Mouse (Mus musculus): ENCODE data around the gene Rasgef1b.
"Not testable (repeated sequence)": the region's sequence is repeated elsewhere in the genome, so short reads cannot be mapped to it uniquely, and the experiment has no call there.

Gene Rasgef1b

GRCm38 (mm10) chr5:99232410-99232809, 496.5 kb downstream of the Rasgef1b start:
- in situ Hi-C loops (cut with MboI, MseI), result no loop called here

- in situ Hi-C loops (cut with MboI, MseI), result no loop called here
Observed at GRCm38 (mm10) chr5:99230476-99230875, 498.4 kb downstream of the Rasgef1b start.

GRCm38 (mm10) chr5:99227361-99227760, 501.5 kb downstream of the Rasgef1b start:
- in situ Hi-C loops (cut with MboI, MseI), result no loop called here

- in situ Hi-C loops (cut with MboI, MseI), result no loop called here
Observed at GRCm38 (mm10) chr5:99224571-99225011, 504.3 kb downstream of the Rasgef1b start.

- in situ Hi-C loops (cut with MboI, MseI), result no loop called here
Observed at GRCm38 (mm10) chr5:99223869-99224498, 504.9 kb downstream of the Rasgef1b start.

- in situ Hi-C loops (cut with MboI, MseI), result no loop called here
Observed at GRCm38 (mm10) chr5:99218385-99218784, 510.5 kb downstream of the Rasgef1b start.

- in situ Hi-C loops (cut with MboI, MseI), result not testable (repeated sequence)
Observed at GRCm38 (mm10) chr5:99216588-99217152, 512.2 kb downstream of the Rasgef1b start.

- in situ Hi-C loops (cut with MboI, MseI), result no loop called here
Observed at GRCm38 (mm10) chr5:99215207-99216157, 513.4 kb downstream of the Rasgef1b start.

GRCm38 (mm10) chr5:99214400-99214799, 514.5 kb downstream of the Rasgef1b start:
- in situ Hi-C loops (cut with MboI, MseI), result no loop called here

GRCm38 (mm10) chr5:99213211-99213610, 515.7 kb downstream of the Rasgef1b start:
- in situ Hi-C loops (cut with MboI, MseI), result no loop called here

GRCm38 (mm10) chr5:99203475-99203874, 525.4 kb downstream of the Rasgef1b start:
- in situ Hi-C loops (cut with MboI, MseI), result loop anchor here (5.0 kb wide), 2 partner anchors 44 to 699 kb away; no protein-coding TSS in a partner anchor

GRCm38 (mm10) chr5:99202074-99202837, 526.6 kb downstream of the Rasgef1b start:
- in situ Hi-C loops (cut with MboI, MseI), result loop anchor here (5.0 kb wide), 2 partner anchors 45 to 700 kb away; no protein-coding TSS in a partner anchor

GRCm38 (mm10) chr5:99195436-99195835, 533.4 kb downstream of the Rasgef1b start:
- in situ Hi-C loops (cut with MboI, MseI), result no loop called here

- in situ Hi-C loops (cut with MboI, MseI), result no loop called here
Observed at GRCm38 (mm10) chr5:99190941-99191800, 537.7 kb downstream of the Rasgef1b start.

- in situ Hi-C loops (cut with MboI, MseI), result loop anchor here (5.0 kb wide), 1 partner anchor 96 kb away; no protein-coding TSS in a partner anchor
Observed at GRCm38 (mm10) chr5:99183637-99184036, 545.2 kb downstream of the Rasgef1b start.

GRCm38 (mm10) chr5:99174608-99175385, 554.1 kb downstream of the Rasgef1b start:
- in situ Hi-C loops (cut with MboI, MseI), result no loop called here

GRCm38 (mm10) chr5:99169836-99170235, 559.0 kb downstream of the Rasgef1b start:
- in situ Hi-C loops (cut with MboI, MseI), result no loop called here

GRCm38 (mm10) chr5:99167767-99168166, 561.1 kb downstream of the Rasgef1b start:
- in situ Hi-C loops (cut with MboI, MseI), result no loop called here

All from T-helper 1 cell (primary cell).